Mouse (Mus musculus): Measurements from ENCODE around the gene Gipc2.

The Gipc2 gene

GRCm38 (mm10) chr3:152081381-152081780 lies 84.6 kb downstream of the Gipc2 start:
- DNase-seq (ENCODE audit: low read depth, low spot score): no peak

GRCm38 (mm10) chr3:152076088-152076487 lies 89.9 kb downstream of the Gipc2 start:
- no peak for DNase-seq (ENCODE audit: low read depth, low spot score)

DNA sequence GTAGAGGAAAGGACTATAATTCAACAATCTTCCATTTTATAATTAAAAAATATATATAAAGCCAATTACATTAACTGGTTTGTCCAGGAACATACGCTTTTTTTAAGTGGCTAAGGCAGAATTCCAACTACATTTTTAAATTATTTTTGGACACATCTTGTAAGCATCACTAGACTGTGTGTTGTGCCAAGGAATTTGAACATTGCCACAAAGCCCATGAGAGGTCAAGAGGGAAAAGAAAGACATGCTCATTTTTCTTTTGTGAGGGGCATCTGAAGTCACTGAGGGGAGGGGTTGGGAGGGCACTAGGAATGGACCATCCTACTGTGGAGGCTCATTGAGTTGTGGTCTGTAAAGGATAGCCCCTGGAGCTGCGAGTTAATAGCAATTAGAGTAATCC lies 97.0 kb downstream of the Gipc2 start:
- no peak for DNase-seq (ENCODE audit: low read depth, low spot score)

DNA sequence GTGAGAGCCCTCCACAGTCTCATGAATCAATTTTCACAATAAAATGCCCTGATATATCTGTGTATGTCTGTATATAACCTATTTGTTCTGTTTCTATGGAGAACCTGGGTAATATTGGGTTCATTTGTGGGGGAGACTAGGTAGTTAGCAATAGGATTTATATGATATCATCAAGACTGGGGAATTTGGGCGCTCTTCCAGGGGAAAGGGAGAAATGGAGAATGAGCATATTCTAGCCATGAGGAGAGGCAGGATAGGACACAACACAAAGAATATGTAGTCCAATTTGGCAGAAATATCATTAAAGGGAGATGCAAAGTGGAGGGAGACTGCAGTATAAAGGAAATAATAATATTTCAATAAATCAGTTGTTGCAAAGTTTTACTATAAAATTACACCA lies 97.7 kb downstream of the Gipc2 start:
- DNase-seq (ENCODE audit: low read depth, low spot score): no peak

- no peak for DNase-seq (ENCODE audit: low read depth, low spot score)
These were observed 99.3 kb downstream of the Gipc2 start for GRCm38 (mm10) chr3:152066696-152067095.

GRCm38 (mm10) chr3:152065806-152066205 lies 100.2 kb downstream of the Gipc2 start:
- DNase-seq (ENCODE audit: low read depth, low spot score): no peak

- no peak for DNase-seq (ENCODE audit: low read depth, low spot score)
These were observed 101.9 kb downstream of the Gipc2 start for GRCm38 (mm10) chr3:152064166-152064565.

GRCm38 (mm10) chr3:152062806-152063205 lies 103.2 kb downstream of the Gipc2 start:
- DNase-seq (ENCODE audit: low read depth, low spot score): peak; percentile 22

DNA sequence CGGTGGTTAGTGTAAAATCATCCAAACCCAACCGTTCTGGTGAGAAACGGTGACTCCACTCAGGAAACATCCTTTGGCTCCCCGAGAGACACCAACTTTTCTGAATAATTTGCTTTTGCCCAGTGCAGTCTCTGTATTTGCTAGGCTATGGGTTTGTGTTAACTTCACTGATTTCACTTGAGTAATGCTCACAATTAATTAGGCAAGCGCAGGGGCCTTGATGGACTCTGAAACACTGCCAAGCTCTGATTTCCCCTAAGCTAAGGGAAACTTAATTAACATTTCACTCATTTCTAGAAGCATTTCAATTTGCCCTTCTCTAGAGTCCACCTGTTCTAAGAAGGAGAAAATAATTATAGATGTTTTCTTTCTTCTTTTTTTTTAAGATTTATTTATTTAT lies 104.9 kb downstream of the Gipc2 start:
- no peak for DNase-seq (ENCODE audit: low read depth, low spot score)

DNA sequence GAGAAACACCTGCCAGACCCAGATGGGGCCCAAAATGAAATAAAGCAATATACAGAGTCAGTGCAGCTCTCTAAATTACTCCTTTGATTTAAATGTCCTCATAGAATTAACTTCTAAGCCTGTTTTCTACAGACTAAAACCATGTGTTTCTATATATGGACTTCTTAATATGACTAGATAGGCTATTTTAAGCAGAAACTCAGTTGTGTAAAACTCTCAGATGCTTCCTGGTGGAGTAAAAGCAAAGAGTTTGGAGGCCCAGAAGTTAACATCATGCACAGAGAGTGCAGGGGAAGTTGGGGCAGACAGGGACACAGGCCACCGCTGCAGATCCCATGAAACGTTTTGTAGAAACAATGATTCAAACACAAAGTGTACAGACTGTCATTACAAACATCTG lies 107.8 kb downstream of the Gipc2 start:
- no peak for DNase-seq (ENCODE audit: low read depth, low spot score)

DNA sequence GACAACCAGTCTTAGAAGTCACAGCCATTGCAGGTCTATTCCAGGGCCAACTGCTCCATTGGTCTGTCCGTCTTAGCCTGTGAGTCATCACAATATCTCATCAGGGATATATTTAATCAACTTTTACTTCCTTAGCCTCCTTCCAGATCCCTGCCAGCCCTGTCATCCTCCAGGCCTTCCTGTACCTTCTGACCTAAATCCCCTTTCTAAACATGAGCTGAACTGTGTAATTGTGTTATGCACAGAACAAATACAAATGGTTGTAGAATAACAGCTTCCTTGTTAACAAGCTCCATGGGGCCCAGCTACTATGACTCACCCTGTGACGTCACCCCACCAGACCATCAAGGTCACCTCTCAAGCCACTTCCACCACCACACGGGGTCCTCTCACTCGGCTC lies 111.8 kb downstream of the Gipc2 start:
- no peak for DNase-seq (ENCODE audit: low read depth, low spot score)

- no peak for DNase-seq (ENCODE audit: low read depth, low spot score)
These were observed 114.1 kb downstream of the Gipc2 start for GRCm38 (mm10) chr3:152051959-152052358.

- DNase-seq (ENCODE audit: low read depth, low spot score): no peak
These were observed 118.1 kb downstream of the Gipc2 start for GRCm38 (mm10) chr3:152047914-152048313.

DNA sequence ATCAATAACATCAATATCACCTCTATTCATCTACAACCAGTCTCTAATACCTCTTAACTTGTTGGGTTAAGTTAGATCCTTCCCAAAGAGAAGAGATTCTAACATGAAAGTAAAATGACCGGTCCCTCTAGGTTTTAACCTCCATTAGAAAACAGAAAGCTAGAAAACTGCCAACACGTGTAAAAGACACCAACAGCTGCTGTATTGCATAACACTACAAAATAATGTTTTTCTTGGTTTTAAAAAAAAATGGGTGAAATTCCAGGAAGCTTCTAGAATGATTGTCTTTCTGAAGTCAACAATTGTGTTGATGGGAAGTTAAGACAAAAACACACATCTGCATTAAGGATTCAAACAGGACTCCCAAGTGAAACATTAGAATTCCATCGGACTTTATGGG lies 119.1 kb downstream of the Gipc2 start:
- DNase-seq (ENCODE audit: low read depth, low spot score): peak; percentile 33
